Mouse (Mus musculus) brain, embryonic 14.5 days (tissue): ENCODE measurements around the gene Lin9. TPM values are rescaled to one million over a fixed set of nuclear protein-coding genes. Genes with fewer than 3 reads are reported as not detected.

ENCODE experiments used
- DNase-seq: peaks from one replicate; pipeline ENCODE4 v3.0.0-alpha.2; 2011; ENCODE audit warnings: low read depth
- CTCF ChIP-seq: fragments of 200-500 bp; IDR thresholded peaks from 2 replicates; pipeline ENCODE4 v1.5.1; 2012; ENCODE audit warnings: inconsistent platforms, mild to moderate bottlenecking, moderate library complexity, borderline replicate concordance; ENCODE audit not compliant: insufficient read depth, insufficient read length; ENCODE audit errors: extremely low read depth
- POLR2A ChIP-seq: fragments of 200-500 bp; IDR thresholded peaks from 2 replicates; pipeline ENCODE4 v1.6.1; 2012; ENCODE audit warnings: mild to moderate bottlenecking, inconsistent platforms, borderline replicate concordance; ENCODE audit not compliant: poor library complexity, insufficient read depth, insufficient read length, severe bottlenecking; ENCODE audit errors: extremely low read depth
- polyA plus RNA-seq: library from polyadenylated mRNA; depleted of rRNA; stranded (reverse); fragments of >200 nt; gene quantifications from 2 replicates; pipeline ENCODE4 v1.2.3, GENCODE M21; 2012; rRNA removed

Gene Lin9
- polyA plus RNA-seq, 1 experiment, result 10.2 TPM

DNA sequence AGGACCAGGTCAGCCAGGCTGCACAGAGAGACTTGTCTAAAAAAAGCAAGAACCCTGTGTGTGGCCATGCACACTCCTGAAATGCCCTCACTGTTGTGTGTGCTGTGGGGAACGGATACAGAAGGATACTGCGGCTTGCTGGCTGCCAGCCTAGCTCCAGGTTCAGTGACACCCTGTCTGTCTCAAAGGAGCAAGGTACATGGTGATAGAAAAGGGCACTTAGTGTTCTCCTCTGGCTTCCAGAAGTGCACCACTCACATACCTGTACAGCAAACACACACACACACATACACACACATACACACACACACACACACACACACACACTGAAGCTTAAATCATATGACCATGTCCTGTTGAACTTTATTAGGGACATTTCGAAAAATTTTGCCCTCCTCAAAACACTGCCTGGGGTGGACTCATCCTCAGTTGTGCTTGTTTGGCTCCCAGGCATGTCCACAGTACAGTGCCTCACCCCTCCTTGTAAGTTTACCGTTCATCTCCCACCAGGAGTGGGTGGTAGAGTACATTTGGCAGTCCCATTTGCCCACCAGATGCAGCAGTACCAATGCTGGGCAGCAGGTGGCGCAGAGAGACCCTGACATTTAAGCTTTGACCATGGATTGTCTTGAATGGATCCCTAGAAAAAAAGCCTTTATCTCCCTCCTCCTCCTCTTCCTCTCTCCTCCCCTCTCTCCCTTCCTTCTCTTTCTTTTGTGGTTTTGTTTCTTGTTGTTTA lies 79.2 kb downstream of the Lin9 start:
- DNase-seq, result peak; percentile 81
- TF ChIP-seq CTCF (peak; percentile 92), POLR2A (no peak)

DNA sequence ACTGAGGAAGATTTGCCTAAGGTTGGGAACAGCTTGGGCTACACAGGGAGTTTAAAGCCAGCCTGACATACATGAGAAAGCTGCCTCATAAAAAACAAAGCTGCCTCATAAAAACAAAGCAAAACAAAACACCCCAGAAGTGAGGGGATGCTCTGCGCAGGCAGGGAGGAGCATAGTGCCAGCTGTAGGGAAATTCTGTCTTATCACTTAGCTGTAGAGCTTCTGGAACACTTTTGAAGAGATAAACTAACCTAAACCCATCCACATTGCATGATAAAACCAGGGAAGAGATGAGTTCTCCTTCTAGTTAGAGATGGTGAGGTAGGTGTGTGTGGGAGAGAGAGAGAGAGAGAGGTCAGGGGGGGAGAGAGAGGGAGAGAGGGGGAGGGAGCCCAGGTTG lies 81.7 kb downstream of the Lin9 start:
- TF ChIP-seq POLR2A (no peak), CTCF (no peak)
- DNase-seq, result no peak

DNA sequence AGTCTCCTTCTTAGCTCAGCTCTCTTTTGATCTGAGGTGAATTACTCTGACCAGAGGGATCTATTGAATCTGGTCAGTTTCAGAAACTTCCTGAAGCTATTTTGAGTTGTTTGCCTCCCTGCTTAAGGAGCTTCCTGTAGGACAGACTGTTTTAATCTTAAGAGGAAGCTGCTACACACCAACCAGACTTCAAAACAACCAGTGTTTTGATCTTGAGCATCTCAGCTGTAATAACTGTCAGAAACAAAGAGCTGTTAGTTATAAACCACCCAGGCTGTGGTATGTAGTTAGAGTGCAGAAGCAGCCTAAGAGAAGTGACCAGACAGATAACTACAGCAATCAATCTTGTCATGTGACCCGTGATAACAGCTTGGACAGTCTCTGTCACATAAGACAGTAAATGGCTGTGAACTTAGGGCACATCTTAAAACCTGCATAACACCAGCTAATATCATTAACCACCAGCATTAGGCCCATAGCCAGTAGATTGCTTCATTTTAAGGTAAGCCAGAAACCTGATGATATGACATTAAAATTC lies 82.8 kb downstream of the Lin9 start:
- TF ChIP-seq POLR2A (no peak), CTCF (no peak)
- DNase-seq, result no peak

DNA sequence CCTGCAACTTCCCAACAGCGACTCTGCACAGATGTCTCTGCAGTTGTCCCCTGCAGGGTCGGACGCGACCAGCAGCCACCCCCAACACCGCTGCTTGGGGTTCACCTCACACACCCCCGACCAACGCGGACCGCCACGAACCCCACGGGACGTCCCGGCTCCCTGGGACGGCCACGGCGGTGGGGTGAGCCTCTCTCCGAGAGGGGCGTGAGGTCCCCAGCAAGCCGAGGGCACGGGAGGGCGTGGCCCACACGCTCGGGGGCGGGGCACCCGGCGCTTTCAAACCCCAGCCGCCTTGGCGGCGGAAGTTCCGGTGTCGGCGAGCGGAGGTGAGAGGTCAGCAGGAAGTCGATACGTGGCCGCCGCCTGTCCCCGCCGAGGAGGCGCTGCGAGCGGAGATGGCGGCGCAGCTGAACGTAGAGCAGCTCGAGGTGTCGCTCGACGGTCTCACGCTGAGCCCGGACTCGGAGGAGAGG lies 84.8 kb downstream of the Lin9 start, which contains the start of gene Acbd3:
Acbd3 (plus strand) TSS at position 340 of the 476 bp plus-strand sequence.
- peak; percentile 96 for DNase-seq
- TF ChIP-seq CTCF (no peak), POLR2A (peak; percentile 86)

DNA sequence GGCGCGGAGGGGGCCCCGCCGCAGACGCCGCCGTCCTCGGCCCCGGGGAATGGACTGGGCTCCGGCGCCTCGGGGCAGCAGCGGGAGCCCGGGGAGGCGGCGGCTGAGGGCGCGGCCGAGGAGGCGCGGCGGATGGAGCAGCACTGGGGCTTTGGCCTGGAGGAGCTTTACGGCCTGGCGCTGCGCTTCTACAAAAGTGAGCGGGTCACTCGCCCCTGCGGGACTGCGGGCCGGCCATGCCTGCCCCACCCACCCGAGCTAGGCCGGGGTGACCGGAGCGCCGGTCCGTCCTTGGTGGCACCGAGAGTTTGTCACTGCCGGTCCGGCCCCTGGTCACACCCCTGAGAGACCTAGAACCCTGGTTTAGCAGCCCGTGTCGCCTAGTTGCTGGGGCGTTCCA lies 85.2 kb downstream of the Lin9 start:
- no peak for TF ChIP-seq CTCF
- DNase-seq, result no peak

- TF ChIP-seq POLR2A (no peak), CTCF (no peak)
- no peak for DNase-seq
Measured at GRCm38 (mm10) chr1:180729231-180729630, 88.3 kb downstream of the Lin9 start.

Other genes with a start within 250 kb of the Lin9 start
- 10.2 and 11.6 TPM in 2 replicates for gene Stum, start 157.6 kb upstream of the Lin9 start, polyA plus RNA-seq
- gene Parp1, start 72.2 kb upstream of the Lin9 start, polyA plus RNA-seq, result 105 and 115 TPM in 2 replicates
- 0.04 and 0.05 TPM in 2 replicates for gene Mixl1, start 55.9 kb downstream of the Lin9 start, polyA plus RNA-seq
- 28.8 and 36.1 TPM in 2 replicates for gene Acbd3, start 84.9 kb downstream of the Lin9 start, polyA plus RNA-seq
- 2,000 and 2,211 TPM in 2 replicates for gene H3f3a, start 172.8 kb downstream of the Lin9 start, polyA plus RNA-seq
- gene Sde2, start 210.0 kb downstream of the Lin9 start, polyA plus RNA-seq, result 22.0 and 25.5 TPM in 2 replicates